ENCODE assay signal across 9 mouse cellular contexts in genomic region chr6:77075396-77076376, GRCm38 (mm10).
A peak's percentile ranks its signal among the peaks of the same experiment; 100 is the strongest.
DNase-seq lines count a peak whose midpoint lies in the region; ATAC-seq lines count a peak whose summit lies in the region.
"Had no signal": no experiment of that assay in that cellular context is flagged by ENCODE, and none has a peak within 500 bp of the region (broad histone marks: within the 10 kb centered on the region; RNA-seq: fewer than 3 reads in every experiment).

No protein-coding gene starts in this region.

- H3K4me2 ChIP-seq in embryonic facial prominence, embryonic 14.5 days (ENCODE audit: low read depth, low read length), result no peak overlapping the region
- no peak overlapping the region for H3K4me2 ChIP-seq in hindbrain, embryonic 16.5 days (ENCODE audit: low read length)

- no peaks in the 10 kb centered on the region for H3K36me3 ChIP-seq in embryonic facial prominence, embryonic 14.5 days (ENCODE audit: control insufficient read depth, insufficient read depth, low read length)
- H3K36me3 ChIP-seq in hindbrain, embryonic 16.5 days (ENCODE audit: control insufficient read depth, insufficient read depth, low read length), result no peaks in the 10 kb centered on the region

- no peak overlapping the region for H3K4me3 ChIP-seq in embryonic facial prominence, embryonic 14.5 days (ENCODE audit: low read depth, low read length)
- no peak overlapping the region for H3K4me3 ChIP-seq in hindbrain, embryonic 16.5 days (ENCODE audit: low read length)

- ATAC-seq in embryonic facial prominence, embryonic 14.5 days (ENCODE audit: low read depth), result 0 out of 2 replicates have a peak, but pooled peaks have one; percentile 62
- ATAC-seq in hindbrain, embryonic 16.5 days, result peak; percentile 97
- no peak for ATAC-seq in megakaryocyte progenitor cell, adult 5-6 weeks (replicated peaks; ENCODE audit: poor library complexity)
- ATAC-seq: Patski had no signal

- no peaks in the 10 kb centered on the region for H3K9me3 ChIP-seq in embryonic facial prominence, embryonic 14.5 days (ENCODE audit: control insufficient read depth, low read length)
- no peaks in the 10 kb centered on the region for H3K9me3 ChIP-seq in hindbrain, embryonic 16.5 days (ENCODE audit: control insufficient read depth, low read length)

- H3K27me3 ChIP-seq in embryonic facial prominence, embryonic 14.5 days (replicated peaks; ENCODE audit: control insufficient read depth, insufficient read depth, low read length), result no peaks in the 10 kb centered on the region
- H3K27me3 ChIP-seq in hindbrain, embryonic 16.5 days (replicated peaks; ENCODE audit: control insufficient read depth, insufficient read depth, low read length), result no peaks in the 10 kb centered on the region
- H3K27me3 ChIP-seq: Patski had no signal

- 42% methylated on average over 14 of the region's 14 CpGs for WGBS in embryonic facial prominence, embryonic 14.5 days
- WGBS in hindbrain, embryonic 16.5 days, result 22% methylated on average over 14 of the region's 14 CpGs

- no peaks in the 10 kb centered on the region for H3K4me1 ChIP-seq in embryonic facial prominence, embryonic 14.5 days (ENCODE audit: control insufficient read depth, insufficient read depth, low read length)
- H3K4me1 ChIP-seq in hindbrain, embryonic 16.5 days (ENCODE audit: control insufficient read depth, insufficient read depth, low read depth, low read length), result no peaks in the 10 kb centered on the region

- no peak overlapping the region for H3K27ac ChIP-seq in embryonic facial prominence, embryonic 14.5 days (replicated peaks; ENCODE audit: low read depth, low read length)
- H3K27ac ChIP-seq in hindbrain, embryonic 16.5 days (ENCODE audit: low read depth, low read length), result 0 out of 2 replicates have a peak overlapping the region, but pooled peaks have one; percentile 31

- H3K9ac ChIP-seq in embryonic facial prominence, embryonic 14.5 days (ENCODE audit: low read depth, low read length), result no peak overlapping the region
- H3K9ac ChIP-seq in hindbrain, embryonic 16.5 days (ENCODE audit: low read depth, low read length), result no peak overlapping the region

- peak; percentile 76 for DNase-seq in Muller cell, postnatal 12 days (ENCODE audit: inconsistent ontology term)
- peak; percentile 53 to 63 for DNase-seq in adrenal gland, postnatal 36 days
- peak; percentile 39 for DNase-seq in embryonic facial prominence, embryonic 14.5 days (ENCODE audit: low spot score)
- DNase-seq in left cerebral cortex, adult 11 months (ENCODE audit: low spot score), result peak; percentile 66
- peak; percentile 61 for DNase-seq in neural tube, embryonic 10.5 days (ENCODE audit: extremely low spot score, low spot score)
- peak; percentile 46 for DNase-seq in testis, postnatal 10 days (ENCODE audit: low spot score)
